Mouse (Mus musculus) cerebral cortex, adult 2 months (tissue): ENCODE measurements around the gene Edn1.

ENCODE experiments used
- WGBS: fragments of 180-500 bp; shearing (Covaris S2); methylation state at CpG from one replicate; pipeline ENCODE4 v1.1.7; 2018; 5-methylcytosine and 5-hydroxymethylcytosine counted together

The Edn1 gene

GRCm38 (mm10) chr13:42317808-42318207 lies 16.5 kb downstream of the Edn1 start:
- WGBS = 94% methylated on average over 4 of the region's 4 CpGs

- 78% methylated on average over 2 of the region's 2 CpGs for WGBS
Observed at GRCm38 (mm10) chr13:42328576-42328975, 27.3 kb downstream of the Edn1 start.

GRCm38 (mm10) chr13:42331104-42331503 lies 29.8 kb downstream of the Edn1 start:
- WGBS = 90% methylated on average over 2 of the region's 2 CpGs

- 90% methylated on average over 3 of the region's 3 CpGs for WGBS
Observed at GRCm38 (mm10) chr13:42334981-42335380, 33.7 kb downstream of the Edn1 start.

- WGBS = 76% methylated on average over 4 of the region's 4 CpGs
Observed at GRCm38 (mm10) chr13:42336414-42336813, 35.1 kb downstream of the Edn1 start.

- WGBS = 86% methylated on average over 2 of the region's 2 CpGs
Observed at GRCm38 (mm10) chr13:42337072-42337471, 35.8 kb downstream of the Edn1 start.

- 94% methylated on average over 2 of the region's 2 CpGs for WGBS
Observed at GRCm38 (mm10) chr13:42339466-42339865, 38.2 kb downstream of the Edn1 start.

- WGBS = 77% methylated on average over 2 of the region's 2 CpGs
Observed at GRCm38 (mm10) chr13:42341871-42342532, 40.7 kb downstream of the Edn1 start.

GRCm38 (mm10) chr13:42345439-42345838 lies 44.2 kb downstream of the Edn1 start:
- WGBS = 86% methylated on average over 7 of the region's 7 CpGs

- 76% methylated on average over 7 of the region's 7 CpGs for WGBS
Observed at GRCm38 (mm10) chr13:42346414-42346813, 45.1 kb downstream of the Edn1 start.

GRCm38 (mm10) chr13:42351675-42352074 lies 50.4 kb downstream of the Edn1 start:
- 76% methylated on average over 7 of the region's 7 CpGs for WGBS
